Mouse (Mus musculus) layer of hippocampus, adult 6 months (tissue): ENCODE data around the gene St6gal2. TPM values are rescaled to one million over a fixed set of nuclear protein-coding genes. Genes with fewer than 3 reads are reported as not detected.

Experiments used
- long read RNA-seq, 2 experiments: library from polyadenylated mRNA; unstranded; transcript quantifications; one replicate each; pipeline ENCODE4 v2.0.0; 2019 to 2020
- polyA plus RNA-seq: library from polyadenylated mRNA; unstranded; fragments of <200 nt; fragmentation: Nextera tagmentation; gene quantifications from 2 replicates; pipeline ENCODE4 v1.2.3, GENCODE M21; 2021

Gene St6gal2
- polyA plus RNA-seq, result 6.4 and 7.3 TPM in 2 replicates
- long read RNA-seq, experiment 1, partial matches to known transcripts, result 0 of 6 reads
- long read RNA-seq, experiment 1, other reads (novel, unspliced or antisense), result 5 of 6 reads
- long read RNA-seq, experiment 2, full-length matches to known transcripts, result 4 of 18 reads
- long read RNA-seq, experiment 2, partial matches to known transcripts, result 6 of 18 reads
- long read RNA-seq, experiment 2, other reads (novel, unspliced or antisense), result 8 of 18 reads

DNA sequence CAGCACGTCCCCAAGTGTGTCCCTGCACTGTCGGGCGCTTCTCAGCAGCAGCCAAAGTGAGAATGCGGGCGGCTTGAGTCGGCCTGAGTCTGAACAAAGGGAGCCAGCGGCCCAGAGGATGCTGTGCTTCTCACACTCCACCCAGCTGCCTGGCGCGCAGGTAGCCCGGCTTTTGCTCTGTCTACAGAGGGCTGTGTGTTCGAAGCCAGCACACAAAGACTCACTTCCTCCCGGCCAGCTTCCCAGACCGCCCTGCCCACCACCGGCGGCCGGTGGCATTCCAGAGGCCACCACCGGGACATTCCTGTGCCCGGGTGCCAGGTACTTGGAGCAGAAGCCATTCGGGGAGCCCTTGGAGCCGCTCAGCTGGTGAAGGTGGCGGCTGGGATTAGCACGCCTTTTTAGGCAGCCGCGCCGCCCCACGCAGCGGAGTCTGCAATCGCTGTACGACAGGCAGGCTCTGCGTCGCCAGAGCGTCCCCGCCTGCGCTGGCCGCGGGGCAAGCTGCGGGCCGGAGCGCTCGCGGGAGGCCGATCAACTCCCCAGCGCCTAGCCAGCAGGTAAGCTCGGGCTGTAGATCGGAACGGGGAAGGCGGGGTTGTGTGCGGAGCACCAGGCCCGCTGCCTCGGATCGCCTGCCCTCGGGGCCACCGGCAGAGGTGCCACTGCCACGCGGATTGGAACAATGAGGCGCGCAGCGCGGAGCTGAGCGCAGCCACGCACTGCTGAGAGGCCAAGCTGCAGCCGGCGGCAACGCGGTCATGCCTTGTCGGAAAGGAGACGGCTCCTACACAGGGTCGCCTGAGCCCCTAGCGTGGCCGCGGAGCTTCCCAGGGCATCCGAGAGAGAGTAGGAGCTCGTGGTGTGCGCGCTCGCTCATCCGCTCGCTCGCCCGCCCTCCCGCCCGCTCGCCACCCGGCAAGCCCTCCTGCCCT is at the start of gene St6gal2:
Gene St6gal2 (plus strand): TSS at position 133 of the 935 bp plus-strand sequence.

Other genes starting within 250 kb of the St6gal2 start
- not detected in 2 replicates for gene Vmn2r118, start 179.8 kb downstream of the St6gal2 start, polyA plus RNA-seq